Mouse (Mus musculus) mouse trophoblast stem cell (cell line): ENCODE measurements around the gene Pml.

Source experiments
- in situ Hi-C, 2 experiments: fragments of 300-500 bp; cut with MseI, MboI; formaldehyde crosslinking; loops; 2 replicates in 1 of 2; 3 replicates in 1 of 2; pipeline ENCODE4 v1.15.1; 2025

The Pml gene

GRCm38 (mm10) chr9:58201861-58202549 is 47.6 kb downstream of the Pml start:
- in situ Hi-C loops = loop anchor here (5.0 kb wide), 2 partner anchors 150 to 165 kb away; no protein-coding TSS in a partner anchor

GRCm38 (mm10) chr9:58201091-58201842 is 48.3 kb downstream of the Pml start:
- in situ Hi-C loops = loop anchor here (5.0 kb wide), 2 partner anchors 149 to 164 kb away; no protein-coding TSS in a partner anchor

- in situ Hi-C loops = loop anchor here (5.0 kb wide), 2 partner anchors 148 to 163 kb away; no protein-coding TSS in a partner anchor
Observed at GRCm38 (mm10) chr9:58200270-58201090, 49.1 kb downstream of the Pml start.

GRCm38 (mm10) chr9:58199381-58200269 is 50.0 kb downstream of the Pml start:
- in situ Hi-C loops = loop anchor here (5.0 kb wide), 2 partner anchors 147 to 162 kb away; no protein-coding TSS in a partner anchor

GRCm38 (mm10) chr9:58198801-58199371 is 50.7 kb downstream of the Pml start:
- in situ Hi-C loops = no loop called here

GRCm38 (mm10) chr9:58197781-58198701 is 51.5 kb downstream of the Pml start:
- in situ Hi-C loops = no loop called here

GRCm38 (mm10) chr9:58196610-58197567 is 52.7 kb downstream of the Pml start:
- in situ Hi-C loops = no loop called here

- in situ Hi-C loops = no loop called here
Observed at GRCm38 (mm10) chr9:58196141-58196540, 53.4 kb downstream of the Pml start.

GRCm38 (mm10) chr9:58195671-58196070 is 53.9 kb downstream of the Pml start:
- in situ Hi-C loops = no loop called here

- in situ Hi-C loops = no loop called here
Observed at GRCm38 (mm10) chr9:58194222-58194621, 55.4 kb downstream of the Pml start.

GRCm38 (mm10) chr9:58184456-58184855 is 65.1 kb downstream of the Pml start:
- in situ Hi-C loops = no loop called here

GRCm38 (mm10) chr9:58179390-58179789 is 70.2 kb downstream of the Pml start:
- in situ Hi-C loops = no loop called here

- in situ Hi-C loops = no loop called here
Observed at GRCm38 (mm10) chr9:58177165-58177564, 72.4 kb downstream of the Pml start.

- in situ Hi-C loops = no loop called here
Observed at GRCm38 (mm10) chr9:58175745-58176487, 73.7 kb downstream of the Pml start.

- in situ Hi-C loops = no loop called here
Observed at GRCm38 (mm10) chr9:58174818-58175251, 74.8 kb downstream of the Pml start.

- in situ Hi-C loops = no loop called here
Observed at GRCm38 (mm10) chr9:58172863-58173262, 76.7 kb downstream of the Pml start.

- in situ Hi-C loops = no loop called here
Observed at GRCm38 (mm10) chr9:58169426-58169825, 80.2 kb downstream of the Pml start.
